Mouse (Mus musculus) small intestine, adult 10 weeks (tissue): ENCODE measurements around the gene Cdk8. TPM values are rescaled to one million over a fixed set of nuclear protein-coding genes. Genes with fewer than 3 reads are reported as not detected.

Experiments
- polyA plus RNA-seq: library from polyadenylated mRNA; stranded (reverse); fragments of 350-450 nt; fragmentation: Illumina TruSeq; extraction: RNeasy Lipid Tissue Mini Kit (QIAGEN cat#74804); gene quantifications from one replicate; pipeline ENCODE4 v1.2.3, GENCODE M21; 2014; ENCODE audit warnings: low replicate concordance

Gene Cdk8
- 109 TPM for polyA plus RNA-seq

DNA sequence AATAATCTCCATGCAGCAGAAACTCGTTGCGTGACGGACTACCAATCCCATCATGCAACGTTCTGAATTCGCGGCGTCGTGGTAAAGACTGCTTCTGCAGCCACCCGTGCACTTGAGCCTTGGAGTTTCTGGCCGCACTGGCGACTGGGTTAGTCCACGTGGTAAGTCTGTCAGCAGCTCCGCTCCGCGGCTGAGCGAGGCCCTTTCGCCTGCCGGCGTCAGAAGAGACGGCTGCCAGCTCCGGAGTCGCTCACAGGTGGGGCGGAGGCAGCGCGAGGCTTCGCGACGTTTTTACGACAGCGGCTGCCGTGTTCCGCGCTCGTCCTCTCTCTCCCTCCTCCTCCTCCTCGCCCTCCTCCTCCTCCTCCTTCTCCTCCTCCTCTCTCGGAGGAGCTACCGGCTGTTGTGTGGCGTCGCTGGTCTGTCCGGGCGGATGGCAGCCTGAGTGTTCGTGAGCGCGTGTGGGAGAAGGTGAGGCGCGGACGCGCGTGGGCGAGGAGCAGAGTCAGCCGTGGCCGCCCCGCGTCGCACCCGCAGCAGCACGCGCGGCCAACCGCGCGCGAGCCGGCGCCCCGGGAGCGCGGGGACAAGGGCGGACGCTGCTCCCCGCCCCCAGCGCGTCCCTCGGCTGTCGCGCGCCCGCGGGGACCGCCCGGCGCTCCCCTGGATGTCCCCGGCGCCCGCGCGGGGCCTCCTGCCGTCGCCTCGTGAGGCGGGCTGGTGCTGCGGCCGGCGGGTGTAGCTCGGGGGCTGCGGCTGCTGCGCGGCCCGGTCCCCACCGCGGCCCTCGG, at the start of gene Cdk8:
Cdk8 (plus strand) TSS at position 367 of the 791 bp plus-strand sequence.

GRCm38 (mm10) chr5:146185204-146185603, 45.8 kb upstream of the Cdk8 start, which contains the start of gene 1700001J03Rik:
TSS of gene 1700001J03Rik (minus strand) at chr5:146185304.

GRCm38 (mm10) chr5:146220879-146221714, 9.9 kb upstream of the Cdk8 start, which contains the start of gene Rnf6:
TSS of gene Rnf6 (minus strand) at chr5:146221555.

Other genes with a start within 250 kb of the Cdk8 start
- 2,948 TPM for gene Cyp3a25, start 221.6 kb upstream of the Cdk8 start, polyA plus RNA-seq
- gene Cyp3a59, start 152.0 kb upstream of the Cdk8 start, polyA plus RNA-seq, result 6.4 TPM
- gene Gm5565, start 70.7 kb upstream of the Cdk8 start, polyA plus RNA-seq, result not detected
- gene Gm6309, start 60.5 kb upstream of the Cdk8 start, polyA plus RNA-seq, result not detected
- gene 1700001J03Rik, start 45.9 kb upstream of the Cdk8 start, polyA plus RNA-seq, result not detected
- 69.6 TPM for gene Rnf6, start 9.7 kb upstream of the Cdk8 start, polyA plus RNA-seq
- gene Wasf3, start 153.8 kb downstream of the Cdk8 start, polyA plus RNA-seq, result 2.2 TPM